Mouse (Mus musculus) right cerebral cortex, postnatal 4 days (tissue): ENCODE data around the gene Jade1.

Source experiments
- DNase-seq: peaks from one replicate; pipeline ENCODE4 v3.0.0-alpha.2; 2022

Jade1 gene

DNA sequence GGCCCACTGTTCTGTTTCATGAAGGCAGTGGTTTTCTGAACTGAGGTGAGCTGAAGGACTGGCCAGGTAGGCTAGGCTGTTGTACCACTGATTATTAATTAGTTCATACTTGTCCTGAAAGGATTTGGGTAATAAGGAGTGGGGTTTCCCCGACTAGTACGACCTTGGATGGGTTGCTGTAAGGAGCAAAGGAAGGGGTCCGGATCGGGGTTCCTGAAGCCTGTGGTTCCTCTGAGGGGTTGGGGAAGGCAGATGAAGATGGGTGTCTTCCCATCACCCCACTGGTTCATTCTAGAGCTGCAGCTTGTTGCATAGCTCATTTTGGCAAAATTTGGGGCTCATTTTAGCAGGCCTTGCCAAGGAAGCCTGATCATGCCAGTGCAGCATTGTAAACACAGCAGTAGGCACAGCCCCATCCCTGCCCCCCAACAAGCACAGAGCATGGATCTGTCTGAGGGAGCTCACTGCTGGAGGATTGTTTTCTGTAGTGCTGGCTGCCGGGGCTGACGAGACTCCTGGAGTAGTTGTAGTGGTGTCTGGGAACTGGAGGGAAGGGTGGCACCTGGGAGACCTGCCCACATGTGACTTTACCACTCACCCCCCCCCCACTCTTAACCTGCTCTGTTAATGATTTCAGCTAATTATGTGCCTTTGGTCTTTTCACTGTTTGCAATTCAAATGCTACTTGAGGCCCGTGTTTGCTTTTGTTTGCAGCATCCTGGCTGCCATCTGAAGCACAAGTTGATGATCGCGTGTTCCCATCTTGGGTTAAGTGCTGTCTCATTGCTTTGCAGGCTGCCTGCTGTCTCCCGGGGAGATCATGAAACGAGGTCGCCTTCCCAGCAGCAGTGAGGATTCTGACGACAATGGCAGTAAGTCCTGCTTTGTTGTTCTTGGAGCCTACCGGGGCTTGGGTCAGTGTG is 25.1 kb downstream of the Jade1 start:
- no peak for DNase-seq

DNA sequence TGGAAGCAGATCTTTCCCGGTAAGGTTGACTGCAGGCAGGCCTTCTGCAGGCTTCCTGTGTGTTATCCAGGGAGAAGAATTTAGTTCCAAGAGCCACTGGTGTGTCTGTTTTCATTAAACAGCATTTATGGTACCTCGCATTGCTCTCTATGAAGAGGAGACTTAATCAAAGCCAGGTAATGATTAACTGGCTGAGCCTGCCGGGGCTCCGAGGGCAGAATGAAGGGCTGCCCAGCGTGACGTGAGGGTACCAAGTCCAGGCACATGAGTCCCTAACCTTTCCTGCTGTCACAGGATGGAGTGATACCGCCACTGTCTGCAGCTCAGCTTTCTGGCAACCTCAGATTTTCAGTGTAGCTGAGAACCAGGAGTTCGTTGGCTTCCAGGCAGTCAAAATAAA is 25.9 kb downstream of the Jade1 start:
- DNase-seq: no peak

DNA sequence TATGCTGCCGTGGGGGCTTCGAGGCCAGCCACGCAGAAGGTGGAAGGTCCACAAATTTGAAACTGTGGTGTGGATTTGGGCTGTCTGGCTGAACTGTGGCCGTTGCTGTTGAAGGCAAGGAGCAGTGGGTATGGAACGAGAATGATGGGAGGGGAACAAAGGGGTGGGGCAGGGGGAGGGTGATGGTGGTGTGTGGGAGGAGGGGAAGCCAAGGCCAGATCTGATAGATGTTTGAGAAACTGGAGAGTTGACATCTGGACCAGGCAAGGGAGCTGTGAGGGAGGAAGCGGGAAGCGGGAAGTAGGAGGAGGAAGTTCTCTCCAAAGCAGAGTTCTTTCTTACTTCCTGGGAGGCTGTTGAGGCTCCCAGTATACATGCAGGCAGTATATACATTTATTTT is 26.7 kb downstream of the Jade1 start:
- DNase-seq: no peak

DNA sequence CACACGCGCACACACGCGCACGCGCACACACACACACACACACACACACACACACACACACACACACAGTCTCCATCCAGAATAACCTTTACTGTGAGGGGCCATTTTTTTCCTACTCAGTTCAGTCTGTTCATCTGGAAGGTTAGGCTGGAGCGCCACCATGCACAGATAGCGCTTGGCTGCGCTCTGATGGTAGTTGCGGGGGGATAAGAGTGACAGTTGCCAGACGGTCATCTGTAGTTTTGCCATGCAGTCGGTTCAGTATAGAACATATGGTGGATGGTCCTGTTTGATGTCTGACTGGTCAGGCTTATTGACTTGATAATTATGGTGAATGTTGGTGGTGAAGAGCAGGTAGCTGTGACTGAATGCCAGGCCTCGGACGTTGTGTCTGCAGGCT is 27.6 kb downstream of the Jade1 start:
- no peak for DNase-seq

DNA sequence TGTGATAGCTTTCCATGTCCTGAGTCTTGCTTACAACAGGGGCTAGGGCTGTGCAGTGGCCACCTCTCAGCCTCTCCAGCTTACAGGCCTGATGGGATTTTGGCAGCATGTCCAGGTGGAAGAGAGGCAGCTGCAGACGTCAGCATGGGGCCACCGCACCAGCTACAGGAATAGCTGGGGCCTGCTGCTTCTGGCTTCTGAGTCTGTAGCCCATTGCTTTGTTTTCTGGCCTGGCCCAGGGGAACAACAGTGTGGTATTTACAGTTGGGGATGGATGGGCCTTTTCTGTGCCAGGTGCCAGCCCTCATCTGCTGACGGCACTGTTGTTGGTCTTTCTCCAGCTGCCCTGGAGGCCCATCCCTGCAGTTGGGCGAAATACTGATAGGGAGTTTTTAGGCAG is 28.1 kb downstream of the Jade1 start:
- no peak for DNase-seq

DNA sequence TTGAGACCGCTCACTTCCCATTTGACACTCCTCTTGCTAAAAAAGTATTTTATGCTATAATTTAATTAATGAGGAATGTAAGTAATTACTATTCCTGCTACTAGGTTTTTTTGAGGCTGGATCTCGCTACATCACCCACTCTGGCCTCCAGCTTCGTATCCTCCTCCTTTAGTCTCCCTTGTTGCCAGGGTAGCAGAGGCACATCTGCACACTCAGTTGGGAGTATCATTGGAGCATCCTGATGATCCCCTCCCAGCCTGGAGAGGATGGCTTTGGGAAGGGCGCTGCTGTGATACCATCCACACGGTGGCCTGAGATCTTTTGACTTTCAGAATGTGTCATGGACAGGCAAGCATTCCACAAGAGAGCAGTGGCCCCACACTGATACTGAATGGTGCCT is 30.0 kb downstream of the Jade1 start:
- DNase-seq: no peak

DNA sequence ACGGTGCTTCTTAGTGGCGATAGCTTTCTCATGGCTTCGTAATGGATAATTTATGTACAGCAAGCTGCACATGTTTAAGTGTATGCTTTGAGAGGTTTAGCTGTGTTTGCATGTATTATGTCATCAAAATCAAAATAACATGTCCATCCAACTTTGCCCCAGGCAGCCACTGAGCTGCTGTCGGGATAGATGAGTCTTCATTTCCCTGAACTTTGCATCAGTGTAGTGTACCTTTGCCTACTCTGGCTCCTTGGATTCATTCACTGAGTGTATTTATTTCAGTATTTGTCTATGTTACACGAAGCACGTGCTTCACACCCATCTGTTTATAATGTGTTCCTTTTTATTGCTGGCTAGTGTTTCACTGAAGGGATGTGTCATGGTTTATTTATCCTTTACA is 30.8 kb downstream of the Jade1 start:
- DNase-seq: no peak

DNA sequence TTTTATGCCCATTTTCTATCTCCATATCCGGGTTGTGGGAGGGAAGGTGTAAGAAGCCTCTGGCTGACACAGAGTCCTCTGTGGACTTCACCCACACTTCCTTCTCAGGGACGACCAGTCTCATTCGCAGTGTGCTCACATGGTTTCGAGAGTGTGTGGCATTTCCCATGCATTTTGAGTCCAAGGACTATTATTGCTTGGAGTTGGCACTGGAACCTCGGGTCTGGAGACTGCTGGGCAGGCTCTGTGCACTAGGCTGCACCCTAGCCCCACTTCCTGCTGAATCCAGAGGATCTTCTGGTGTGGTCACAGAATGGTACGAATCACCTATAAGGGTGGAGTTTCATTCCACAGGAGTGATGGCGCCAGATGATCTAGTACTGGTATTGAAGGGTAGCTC is 31.4 kb downstream of the Jade1 start:
- DNase-seq: no peak

DNA sequence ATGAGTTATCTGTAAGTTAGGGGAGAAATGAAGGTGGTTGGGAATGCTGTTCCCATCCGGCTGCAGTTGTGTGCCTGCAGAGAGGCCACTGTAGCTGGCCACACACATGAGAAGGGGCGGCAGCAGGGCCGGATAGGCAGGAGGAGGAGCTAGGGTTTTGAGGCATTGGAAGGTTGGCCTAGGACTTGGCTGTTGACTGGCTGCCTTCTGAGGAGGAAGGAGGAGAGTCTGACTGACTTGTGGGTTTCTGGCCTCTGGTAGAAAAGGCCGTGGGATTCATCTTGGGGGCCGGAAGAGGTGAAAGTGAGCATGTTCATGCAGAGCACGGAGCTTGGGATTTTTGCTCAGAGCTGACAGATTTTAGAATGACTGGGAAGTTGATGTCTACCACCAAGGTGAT is 32.1 kb downstream of the Jade1 start:
- DNase-seq: no peak

DNA sequence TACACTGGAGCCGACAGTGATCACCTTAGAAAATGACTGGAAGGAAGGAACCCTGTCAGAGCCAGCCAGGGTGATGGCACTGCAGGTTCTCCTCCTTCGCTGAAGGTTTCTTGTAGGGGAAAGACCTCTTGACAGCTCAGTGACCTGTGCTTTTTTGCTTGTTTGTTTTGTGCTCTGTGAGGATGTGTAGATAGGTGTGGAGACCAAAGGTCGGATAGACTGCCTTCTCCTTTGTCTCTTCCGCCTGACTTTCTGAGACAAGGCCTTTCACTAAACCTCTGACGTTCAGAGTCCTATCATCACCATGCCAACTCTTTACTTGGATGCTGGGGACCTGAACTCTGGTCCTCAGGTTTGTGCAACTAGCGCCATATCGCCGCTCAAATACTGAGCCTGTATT is 33.0 kb downstream of the Jade1 start:
- DNase-seq: no peak

DNA sequence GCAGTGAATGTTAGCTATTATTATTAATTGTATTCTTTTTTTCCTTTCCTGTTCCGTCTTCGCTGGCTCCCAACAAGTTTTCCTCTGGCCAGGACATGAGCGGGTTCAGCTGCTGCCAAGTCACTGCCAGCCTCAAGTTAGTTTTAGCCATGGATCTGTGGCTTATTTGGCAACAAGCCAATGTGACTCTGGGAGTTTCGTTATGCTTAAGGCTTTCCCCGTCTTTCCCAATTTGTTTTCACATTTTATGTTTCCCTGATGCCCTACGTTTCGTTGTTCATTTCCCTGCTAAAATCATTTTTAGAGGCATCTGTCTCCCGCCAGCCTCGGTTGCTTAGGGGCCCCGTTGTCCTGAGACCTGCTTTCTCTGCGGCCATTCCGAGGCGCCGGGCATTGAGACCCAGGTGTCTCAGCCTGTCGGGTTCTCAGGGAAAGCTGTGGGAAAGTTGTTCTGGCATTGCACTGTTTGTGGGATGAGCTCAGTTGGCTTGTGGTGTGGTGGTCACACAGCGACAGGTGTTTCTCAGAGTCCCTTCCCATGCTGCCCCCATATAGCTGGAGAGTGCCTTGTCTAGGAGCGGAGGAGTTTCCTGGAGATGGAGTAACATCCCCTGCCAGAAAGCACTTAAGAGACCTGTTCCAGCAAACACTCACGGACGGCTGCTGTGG is 33.8 kb downstream of the Jade1 start:
- no peak for DNase-seq

DNA sequence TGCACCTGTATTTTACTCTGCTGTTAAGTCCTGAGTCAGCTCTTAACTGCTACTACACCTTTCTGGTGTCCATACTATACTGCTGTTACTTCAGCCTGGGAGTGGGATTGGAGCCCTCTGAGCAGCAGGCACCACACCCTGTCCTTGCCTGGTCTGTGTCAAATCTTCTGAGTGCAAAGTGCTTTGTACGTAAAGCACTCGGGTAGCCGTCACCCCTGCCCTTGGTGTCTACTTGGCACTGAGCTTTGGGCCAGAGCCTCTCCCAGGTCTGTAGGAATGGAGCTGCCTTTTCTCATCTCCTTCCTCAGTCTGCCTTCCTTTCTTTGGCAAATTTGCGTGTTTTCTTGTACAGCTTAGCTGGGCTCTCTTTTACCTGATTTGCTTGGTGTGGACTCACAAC is 34.5 kb downstream of the Jade1 start:
- no peak for DNase-seq

DNA sequence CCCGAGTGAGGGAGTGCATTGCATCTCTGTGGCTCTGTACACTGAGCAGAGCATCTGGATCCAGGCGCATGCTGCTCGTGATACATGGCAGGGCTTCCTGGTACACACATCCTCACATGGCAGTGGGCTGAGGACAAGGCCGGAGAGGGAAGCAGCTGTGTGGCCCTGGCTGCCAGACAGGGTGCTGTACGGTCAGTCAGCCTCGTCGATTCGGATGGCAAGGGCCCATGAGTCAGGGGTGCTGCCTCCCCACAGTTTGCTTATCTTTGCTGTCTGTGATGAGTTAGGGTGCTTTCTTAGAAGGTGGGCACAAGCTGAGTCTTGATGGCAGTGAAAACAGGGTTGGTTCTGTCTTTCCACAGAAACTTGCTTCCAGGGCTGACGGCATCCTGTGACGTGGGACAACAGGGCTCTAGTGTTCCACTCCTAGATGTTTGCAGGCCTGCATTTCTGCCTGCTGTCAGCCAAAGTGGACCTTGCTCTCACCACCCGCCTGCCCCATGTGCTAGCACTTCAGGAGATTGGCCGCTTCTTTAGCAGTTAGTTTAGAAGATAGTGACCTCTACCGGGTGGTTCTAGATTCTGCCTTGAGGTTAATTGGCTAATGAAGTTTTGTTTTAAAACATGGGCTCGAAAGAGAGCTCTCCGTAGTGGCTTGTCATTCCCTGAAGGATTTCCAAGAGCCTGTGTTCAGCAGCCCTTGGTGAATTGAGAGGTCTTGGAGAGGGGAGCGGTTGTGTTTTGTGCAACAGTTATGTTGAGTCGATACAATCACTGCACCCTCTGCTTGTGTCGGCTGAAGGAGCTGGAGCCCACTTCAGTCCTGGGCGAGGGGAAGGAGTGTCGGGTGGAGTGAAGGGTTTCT is 35.4 kb downstream of the Jade1 start:
- no peak for DNase-seq

DNA sequence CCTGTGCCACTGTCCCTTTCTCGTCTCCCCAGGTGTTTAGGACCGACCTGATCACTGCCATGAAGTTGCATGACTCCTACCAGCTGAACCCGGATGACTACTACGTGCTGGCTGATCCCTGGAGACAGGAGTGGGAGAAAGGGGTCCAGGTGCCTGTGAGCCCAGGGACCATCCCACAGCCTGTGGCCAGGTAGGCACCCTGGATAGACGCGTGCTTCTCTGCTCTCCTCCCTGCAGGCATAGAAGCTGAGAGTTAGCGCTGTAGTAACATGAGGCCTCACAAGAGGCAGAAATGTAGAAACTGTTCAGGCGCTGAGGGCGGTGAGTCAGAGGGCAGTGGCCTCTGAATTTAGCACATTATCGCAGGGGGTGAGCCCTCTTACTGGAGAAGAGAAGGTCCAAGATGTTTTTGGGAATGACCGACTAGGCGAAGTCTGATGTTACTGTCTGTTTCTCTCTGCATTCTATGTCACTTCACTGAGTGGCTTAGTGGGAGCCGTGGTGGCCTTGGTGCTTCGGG is 36.2 kb downstream of the Jade1 start:
- no peak for DNase-seq

DNA sequence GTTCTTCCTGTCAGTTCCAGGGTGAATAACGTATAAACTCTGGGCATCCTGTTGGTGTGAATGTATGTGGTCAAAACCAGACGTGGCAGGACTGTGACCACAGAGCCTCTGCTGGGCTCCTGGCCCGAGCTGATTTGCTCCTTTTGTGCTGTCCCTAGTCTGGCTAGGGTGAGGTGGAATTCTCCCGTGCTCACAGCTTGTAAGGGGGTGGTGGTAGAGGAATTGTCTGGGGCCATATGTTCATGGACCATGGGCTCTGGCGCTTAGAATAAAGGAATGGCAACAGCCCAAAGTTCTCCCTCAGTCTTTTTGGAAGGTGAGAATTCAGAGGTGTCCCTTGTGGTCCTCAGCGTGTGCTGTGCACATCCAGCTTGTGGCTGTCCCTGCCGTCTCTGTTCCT is 37.3 kb downstream of the Jade1 start:
- DNase-seq: no peak

DNA sequence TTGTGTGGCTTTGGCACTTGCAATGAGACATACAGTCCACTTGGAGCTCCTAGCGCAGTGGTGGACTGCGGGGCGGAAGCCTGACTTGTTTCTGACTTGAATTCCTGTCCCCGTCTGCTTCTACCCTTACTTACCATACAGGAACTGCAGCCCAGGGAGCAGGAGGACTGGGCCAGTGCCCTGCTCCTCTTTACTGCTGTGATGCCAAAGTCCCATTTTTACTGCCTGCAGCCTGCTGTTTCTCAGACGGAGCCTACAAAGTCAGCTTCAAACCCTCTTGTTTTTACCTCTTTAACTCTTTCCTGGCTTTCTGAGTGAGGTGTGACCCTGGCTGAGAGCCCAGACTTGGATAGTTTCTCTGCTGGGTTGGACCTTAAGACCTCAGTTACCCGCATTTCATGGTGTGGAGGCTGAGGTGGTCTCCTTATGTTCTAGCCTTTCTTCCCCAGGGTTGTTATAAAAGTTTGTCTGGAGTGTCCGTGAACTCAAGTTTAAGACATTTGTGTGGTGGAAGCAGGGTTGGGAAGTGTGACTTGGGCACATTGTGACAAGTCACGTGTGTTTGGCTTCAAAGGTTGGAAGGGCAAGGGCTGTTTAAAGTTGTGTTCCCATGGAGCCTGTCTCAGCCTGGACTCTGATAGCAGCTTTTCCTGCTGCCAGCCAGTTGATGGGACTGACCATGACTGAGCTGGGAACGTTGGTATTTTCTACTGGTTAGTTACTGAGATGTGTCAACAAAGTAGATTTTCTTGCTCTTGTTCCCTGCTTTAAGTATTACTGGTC is 38.8 kb downstream of the Jade1 start:
- no peak for DNase-seq

DNA sequence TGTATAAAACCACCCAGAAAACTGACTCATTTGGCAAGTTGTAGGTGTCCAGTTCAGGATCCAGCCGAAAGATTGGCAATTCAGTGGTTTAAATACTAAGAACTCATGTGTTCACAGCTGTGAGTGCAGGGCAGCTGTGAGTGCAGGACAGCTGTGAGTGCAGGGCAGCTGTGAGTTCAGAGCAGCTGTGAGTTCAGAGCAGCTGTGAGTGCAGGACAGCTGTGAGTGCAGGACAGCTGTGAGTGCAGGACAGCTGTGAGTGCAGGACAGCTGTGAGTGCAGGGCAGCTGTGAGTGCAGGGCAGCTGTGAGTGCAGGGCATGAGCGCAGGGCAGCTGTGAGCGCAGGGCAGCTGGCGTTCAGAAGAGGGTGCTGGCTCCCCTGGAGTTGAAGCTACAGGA is 39.5 kb downstream of the Jade1 start:
- DNase-seq: no peak

DNA sequence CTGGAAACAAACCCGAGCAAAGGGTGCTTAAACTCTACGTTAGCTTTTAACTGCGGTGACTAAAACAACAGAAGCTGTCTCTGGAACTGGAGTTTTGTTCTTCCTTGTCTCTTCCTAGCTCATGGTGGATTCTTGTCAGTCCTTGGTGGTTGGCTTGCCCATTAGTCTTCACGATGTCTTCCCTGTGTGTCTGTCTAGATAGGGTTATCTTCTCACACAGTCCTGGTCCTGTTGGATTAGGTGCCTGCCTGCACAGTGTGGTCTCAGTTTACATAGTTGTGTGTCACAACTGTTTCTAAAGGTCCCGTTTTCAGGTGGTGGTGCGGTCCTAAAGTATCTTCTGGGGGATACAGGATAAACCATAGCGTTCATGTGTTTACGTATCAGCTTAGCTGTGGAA is 41.5 kb downstream of the Jade1 start:
- no peak for DNase-seq

DNA sequence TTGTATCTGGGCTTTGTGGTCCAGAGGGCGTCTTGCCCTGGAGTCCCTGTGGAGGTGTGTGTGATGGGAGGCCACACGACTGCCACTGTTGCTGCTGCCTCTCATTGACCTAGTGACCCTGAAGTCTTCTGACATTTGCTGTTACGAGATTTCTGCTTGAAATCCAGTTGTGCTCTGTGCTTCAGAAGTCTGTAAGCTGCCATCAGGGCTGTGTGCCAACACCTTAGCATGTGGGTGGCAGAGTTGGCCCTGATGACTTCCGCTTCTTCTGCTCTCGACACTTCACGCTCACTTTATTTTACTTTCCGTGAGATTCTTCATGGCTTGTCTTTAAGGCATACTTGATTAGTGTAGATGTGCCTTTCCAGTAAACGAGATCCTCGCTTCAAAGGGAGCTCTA is 42.9 kb downstream of the Jade1 start:
- DNase-seq: no peak

DNA sequence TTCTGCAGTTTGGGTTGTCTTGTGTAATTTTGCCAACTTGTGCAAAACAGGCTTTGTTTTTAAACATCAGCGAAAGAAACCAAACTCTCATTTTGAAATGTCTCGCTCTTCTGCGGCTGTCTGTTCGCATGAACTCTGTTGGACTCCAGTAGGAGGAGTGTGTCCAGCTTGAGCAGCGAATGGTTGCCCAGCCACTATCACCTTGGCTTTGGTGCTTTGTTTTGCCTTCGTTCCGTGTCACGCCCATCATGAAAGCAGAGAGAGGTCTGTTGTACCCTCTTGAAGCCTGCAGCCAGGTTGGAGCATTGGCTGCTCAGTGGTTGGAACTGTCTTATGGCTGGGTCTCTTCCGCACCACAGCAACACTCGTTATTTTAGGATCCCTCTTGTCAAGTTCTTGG is 43.7 kb downstream of the Jade1 start:
- DNase-seq: no peak

DNA sequence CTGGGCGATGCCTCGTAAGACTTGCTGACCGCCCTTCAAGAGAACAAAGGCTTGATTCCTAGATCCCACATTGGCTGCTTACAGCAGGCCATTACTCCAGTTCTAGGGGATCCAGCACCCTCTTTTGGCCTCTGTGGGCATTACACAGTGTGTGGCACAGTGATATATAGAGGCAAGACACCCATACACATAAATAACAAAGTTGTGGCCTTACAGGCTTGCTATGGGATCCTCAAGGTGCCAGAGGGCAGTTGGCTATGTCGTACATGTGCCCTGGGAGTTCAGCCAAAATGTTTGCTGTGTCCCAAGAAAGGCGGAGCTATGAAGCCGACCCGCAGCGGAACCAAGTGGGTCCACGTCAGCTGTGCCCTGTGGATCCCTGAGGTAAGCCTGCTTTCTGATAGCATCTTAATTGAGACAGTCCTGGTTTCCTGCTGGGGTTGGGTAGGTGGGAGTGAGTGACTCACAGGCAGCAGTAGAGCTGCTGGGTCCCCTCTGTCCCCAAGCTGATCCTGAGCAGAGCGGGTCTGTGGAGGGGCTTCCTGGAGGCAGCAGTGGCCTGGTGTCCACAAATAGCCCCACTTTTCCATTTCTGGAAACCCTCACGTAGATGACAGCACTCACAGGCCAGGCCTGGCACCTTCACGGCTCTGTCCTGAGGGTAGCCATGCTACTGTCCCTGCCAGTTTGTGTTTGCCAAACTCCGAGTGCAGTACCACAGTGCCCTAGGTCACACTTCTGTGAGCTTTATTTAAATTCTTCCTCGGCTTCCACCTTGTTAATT is 44.5 kb downstream of the Jade1 start:
- DNase-seq: peak; percentile 58
